8 mouse cellular contexts compared by ENCODE assay signal in genomic region chr2:119741581-119742411, GRCm38 (mm10). TPM values are rescaled to one million over a fixed set of nuclear protein-coding genes. Genes with fewer than 3 reads are reported as not detected.
DNase-seq lines count a peak whose midpoint lies in the region; ATAC-seq and TF ChIP-seq lines count a peak whose summit lies in the region.

TSS of gene Itpka (plus strand) at chr2:119742337.

- TF ChIP-seq CTCF in embryonic fibroblast, embryonic 13.5 days (IDR thresholded peaks at IDR 0.05; ENCODE audit: borderline replicate concordance, insufficient read depth, low read length), result no peak

- DNase-seq in heart, postnatal 4 days, result peak; percentile 60
- no peak for DNase-seq in layer of hippocampus, adult 8-10 months (ENCODE audit: low spot score in 2 of 2)
- peak; percentile 53 for DNase-seq in lung, postnatal 10 days
- peak; percentile 73 for DNase-seq in ovary, postnatal 36 days (ENCODE audit: low spot score)
- peak; percentile 46 for DNase-seq in urinary bladder, postnatal 14 days (ENCODE audit: low spot score)

- no peak within 1 kb of the TSS for H3K27ac ChIP-seq in embryonic fibroblast, embryonic 13.5 days (ENCODE audit: insufficient read depth, low read length)

- TF ChIP-seq POLR2A in embryonic fibroblast, embryonic 13.5 days (IDR thresholded peaks at IDR 0.05; ENCODE audit: low read depth, low read length), result peak; percentile 53

- peak within 1 kb of the TSS; percentile 80 for H3K4me3 ChIP-seq in embryonic fibroblast, embryonic 13.5 days (ENCODE audit: insufficient read depth, low read length)

- no peaks in the 10 kb centered on the region for H3K4me1 ChIP-seq in embryonic fibroblast, embryonic 13.5 days (ENCODE audit: control insufficient read depth, insufficient read depth, low read length)

- peak; percentile 74 for ATAC-seq in CD4-positive, CD25-positive, alpha-beta regulatory T cell, adult 4 months
- ATAC-seq in activated CD4-positive, CD25-positive, alpha-beta regulatory T cell, adult 4 months, result peak; percentile 77

RNA-seq across cellular contexts. Expression of gene Itpka, which starts in this region (rescaled TPM):
- under 1 TPM in 1 of 2 experiments, not detected in 1; 0.30 TPM for polyA plus RNA-seq in CD4-positive, CD25-positive, alpha-beta regulatory T cell, adult 4 months (2017; shearing (Covaris generic))
- under 1 TPM in 1 of 2 experiments, not detected in 1; 0.61 TPM for polyA plus RNA-seq in activated CD4-positive, CD25-positive, alpha-beta regulatory T cell, adult 4 months (2017; shearing (Covaris generic))
- not detected in 2 replicates for polyA plus RNA-seq in embryonic fibroblast, embryonic 13.5 days (2011; ENCODE audit: insufficient read length, low read depth, missing spikeins)
- 1 to 10 TPM; 1.5 to 1.7 TPM for total RNA-seq in heart, postnatal 4 days (2021)
- 100 to 1,000 TPM; 213 to 245 (median 228) TPM for total RNA-seq in layer of hippocampus, adult 8-10 months (2022)

Comparison
In these comparisons a context has a peak if more than half of its experiments do, and no peak if none do; other contexts are left out.
1. RNA of gene Itpka (total RNA-seq): 213 to 245 TPM in layer of hippocampus, adult 8-10 months; 1.5 to 1.7 TPM in heart, postnatal 4 days; every median in the first group is over 10 times any median in the second.
2. Peak in ATAC-seq in CD4-positive, CD25-positive, alpha-beta regulatory T cell, adult 4 months; RNA of the gene not detected or under 1 TPM.
3. Peak in ATAC-seq in activated CD4-positive, CD25-positive, alpha-beta regulatory T cell, adult 4 months; RNA of the gene not detected or under 1 TPM.
4. DNase-seq: peak in heart, postnatal 4 days (single experiment), lung, postnatal 10 days (single experiment), ovary, postnatal 36 days (single experiment) and urinary bladder, postnatal 14 days (single experiment); none in layer of hippocampus, adult 8-10 months (0 of 2).